Mouse (Mus musculus) C2C12 (cell line): ENCODE measurements around the gene Gm20604.

Source experiments
- CEBPB ChIP-seq: IDR thresholded peaks from one replicate; pipeline ENCODE4 v1.6.1; 2011; ENCODE audit warnings: low read depth, mild to moderate bottlenecking, control low read depth, moderate library complexity
- CTCF ChIP-seq: IDR thresholded peaks from one replicate; pipeline ENCODE4 v1.5.1; 2011; ENCODE audit not compliant: control insufficient read depth, insufficient read depth, insufficient read length
- FOSL1 ChIP-seq: IDR thresholded peaks from one replicate; pipeline ENCODE4 v1.8.0; 2011; ENCODE audit warnings: mild to moderate bottlenecking, low read length; ENCODE audit not compliant: poor library complexity, insufficient read depth, severe bottlenecking
- USF1 ChIP-seq: IDR thresholded peaks from one replicate; pipeline ENCODE4 v1.6.1; 2011; ENCODE audit warnings: low read depth, mild to moderate bottlenecking, control low read depth, moderate library complexity

DNA sequence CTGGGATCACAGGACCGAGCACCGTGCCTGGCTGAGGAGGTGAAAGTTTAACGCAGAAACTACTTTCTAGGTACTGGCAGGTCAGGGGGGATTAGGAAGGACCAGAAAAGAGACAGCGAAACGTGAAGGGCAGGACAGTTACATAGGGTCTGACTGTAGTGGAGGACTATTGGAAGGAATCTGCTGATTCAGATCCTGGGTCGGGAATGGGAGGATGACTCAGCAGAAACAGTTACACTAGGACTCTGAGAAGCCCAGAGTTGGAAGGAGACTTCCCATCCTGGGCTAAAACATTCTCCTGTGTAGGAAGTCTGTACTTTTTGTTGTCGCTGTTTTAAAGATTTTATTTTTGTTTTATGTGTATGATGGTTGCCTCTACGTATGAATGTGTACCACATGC, 13.1 kb upstream of the Gm20604 start:
- TF ChIP-seq CTCF: no peak
- no peak for TF ChIP-seq FOSL1
- no peak for TF ChIP-seq USF1
- no peak for TF ChIP-seq CEBPB
